Mouse (Mus musculus): ENCODE results near the gene Gm49325.

The Gm49325 gene

GRCm38 (mm10) chr10:77626591-77626990 lies 20.6 kb downstream of the Gm49325 start:
- DNase-seq (ENCODE audit: low read depth) = no peak

GRCm38 (mm10) chr10:77627497-77627896 lies 21.5 kb downstream of the Gm49325 start:
- peak; percentile 82 for DNase-seq (ENCODE audit: low read depth)

- no peak for DNase-seq (ENCODE audit: low read depth)
Measured at GRCm38 (mm10) chr10:77629163-77629562, 23.2 kb downstream of the Gm49325 start.

- no peak for DNase-seq (ENCODE audit: low read depth)
Measured at GRCm38 (mm10) chr10:77629970-77630369, 24.0 kb downstream of the Gm49325 start.

- no peak for DNase-seq (ENCODE audit: low read depth)
Measured at GRCm38 (mm10) chr10:77634016-77634415, 28.0 kb downstream of the Gm49325 start.

GRCm38 (mm10) chr10:77634452-77635231 lies 28.6 kb downstream of the Gm49325 start:
- DNase-seq (ENCODE audit: low read depth) = no peak

GRCm38 (mm10) chr10:77636234-77636922 lies 30.4 kb downstream of the Gm49325 start:
- no peak for DNase-seq (ENCODE audit: low read depth)

- DNase-seq (ENCODE audit: low read depth) = no peak
Measured at GRCm38 (mm10) chr10:77638956-77639355, 33.0 kb downstream of the Gm49325 start.

GRCm38 (mm10) chr10:77643160-77643559 lies 37.2 kb downstream of the Gm49325 start:
- no peak for DNase-seq (ENCODE audit: low read depth)

GRCm38 (mm10) chr10:77645571-77645970 lies 39.6 kb downstream of the Gm49325 start:
- DNase-seq (ENCODE audit: low read depth) = no peak

- DNase-seq (ENCODE audit: low read depth) = no peak
Measured at GRCm38 (mm10) chr10:77647461-77647860, 41.5 kb downstream of the Gm49325 start.

- DNase-seq (ENCODE audit: low read depth) = no peak
Measured at GRCm38 (mm10) chr10:77647901-77648300, 41.9 kb downstream of the Gm49325 start.

GRCm38 (mm10) chr10:77652046-77652445 lies 46.0 kb downstream of the Gm49325 start:
- DNase-seq (ENCODE audit: low read depth) = no peak

GRCm38 (mm10) chr10:77658286-77658994 lies 52.4 kb downstream of the Gm49325 start:
- DNase-seq (ENCODE audit: low read depth) = no peak

GRCm38 (mm10) chr10:77663949-77664665 lies 58.1 kb downstream of the Gm49325 start:
- DNase-seq (ENCODE audit: low read depth) = no peak

- no peak for DNase-seq (ENCODE audit: low read depth)
Measured at GRCm38 (mm10) chr10:77666342-77666741, 60.3 kb downstream of the Gm49325 start.

GRCm38 (mm10) chr10:77667402-77667801 lies 61.4 kb downstream of the Gm49325 start:
- no peak for DNase-seq (ENCODE audit: low read depth)

GRCm38 (mm10) chr10:77670710-77671109 lies 64.7 kb downstream of the Gm49325 start:
- no peak for DNase-seq (ENCODE audit: low read depth)

- no peak for DNase-seq (ENCODE audit: low read depth)
Measured at GRCm38 (mm10) chr10:77671519-77671918, 65.5 kb downstream of the Gm49325 start.

- DNase-seq (ENCODE audit: low read depth) = no peak
Measured at GRCm38 (mm10) chr10:77673765-77674164, 67.8 kb downstream of the Gm49325 start.

- no peak for DNase-seq (ENCODE audit: low read depth)
Measured at GRCm38 (mm10) chr10:77677562-77677961, 71.6 kb downstream of the Gm49325 start.

GRCm38 (mm10) chr10:77682994-77683393 lies 77.0 kb downstream of the Gm49325 start:
- no peak for DNase-seq (ENCODE audit: low read depth)

Data from c-Kit-positive CD71-negative TER-119-negative erythroid progenitor cells, embryonic 14.5 days (primary cell).